Mouse (Mus musculus): ENCODE results near the gene Ralgps2.

The Ralgps2 gene

GRCm38 (mm10) chr1:156813485-156813884, 125.9 kb downstream of the Ralgps2 start:
- no peak for DNase-seq (ENCODE audit: low spot score)

DNA sequence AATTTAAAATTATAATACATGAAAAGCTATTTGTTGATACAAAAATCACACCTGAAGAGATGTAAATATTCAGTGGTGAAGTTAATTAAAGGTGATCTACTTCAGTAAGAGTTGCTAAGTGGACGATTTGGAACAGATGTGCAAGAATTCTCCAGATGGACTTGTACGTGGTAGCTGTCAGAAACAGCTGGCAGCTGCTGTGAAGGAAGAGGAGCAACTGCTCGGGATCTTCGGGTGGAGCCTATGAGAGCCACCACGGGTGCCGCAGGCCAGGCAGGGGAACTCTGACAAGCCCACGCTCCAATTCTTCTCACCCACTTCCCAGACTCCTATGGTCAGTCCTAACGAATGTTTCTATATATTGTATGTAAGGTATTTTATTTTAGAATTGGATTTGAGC, 126.7 kb downstream of the Ralgps2 start:
- DNase-seq (ENCODE audit: low spot score): no peak

GRCm38 (mm10) chr1:156811928-156812327, 127.5 kb downstream of the Ralgps2 start:
- DNase-seq (ENCODE audit: low spot score): no peak

DNA sequence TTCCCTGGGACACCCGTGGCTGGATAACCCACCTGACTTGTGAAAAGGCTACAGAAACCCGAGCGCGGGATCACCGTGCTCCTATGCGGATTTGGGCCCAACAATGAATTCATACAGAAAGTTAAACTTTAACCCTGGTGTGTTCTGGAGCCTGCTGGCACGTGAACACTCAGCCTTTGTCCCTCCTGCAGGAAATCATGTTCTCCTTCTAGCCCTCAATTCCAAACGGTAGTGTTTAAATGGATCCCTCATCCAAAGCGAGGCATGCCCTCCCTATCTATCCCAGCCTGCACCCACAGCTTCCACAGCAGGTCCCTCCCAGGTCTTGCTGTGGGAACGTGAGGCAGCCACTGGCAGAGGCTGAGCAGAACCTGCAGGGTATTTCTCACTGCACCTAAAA, 131.1 kb downstream of the Ralgps2 start:
- no peak for DNase-seq (ENCODE audit: low spot score)

DNA sequence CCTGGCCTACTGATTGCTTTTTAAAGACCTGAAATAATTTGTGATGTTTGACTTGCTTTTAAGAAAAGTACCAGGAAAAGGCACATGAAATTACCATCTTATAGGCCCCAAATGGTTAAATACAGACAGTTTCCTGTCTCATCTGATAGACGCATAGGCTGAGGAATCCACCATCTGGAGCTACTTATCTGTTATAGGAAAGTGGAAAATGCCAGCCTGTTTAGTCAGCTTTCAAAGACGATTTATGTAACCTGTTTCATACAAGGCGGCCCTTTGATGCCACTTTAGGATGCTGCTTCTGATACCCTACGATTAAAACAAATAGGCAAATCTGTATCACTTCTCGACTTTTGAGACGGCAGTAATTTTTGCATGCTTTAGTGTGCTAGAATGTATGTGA, 138.2 kb downstream of the Ralgps2 start:
- DNase-seq (ENCODE audit: low spot score): no peak

DNA sequence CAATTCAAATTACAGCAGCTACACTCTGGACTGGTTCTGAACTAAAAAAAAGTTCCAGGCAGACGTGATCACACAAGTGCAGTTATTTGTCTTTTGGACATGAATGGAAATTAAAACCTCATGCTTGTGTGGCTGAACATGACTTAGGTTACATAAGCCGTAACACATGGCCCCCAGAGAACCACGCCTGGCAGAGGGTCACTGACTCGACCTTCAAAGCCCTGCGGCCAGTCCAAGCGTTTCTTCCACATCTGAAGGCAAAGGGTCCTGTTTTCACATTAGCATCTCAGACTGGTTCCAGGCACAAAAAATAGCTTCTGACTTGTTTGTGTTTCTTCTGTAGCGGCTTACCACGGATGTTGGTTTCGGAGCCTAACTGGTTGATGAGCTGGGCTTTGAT, 143.2 kb downstream of the Ralgps2 start:
- DNase-seq (ENCODE audit: low spot score): no peak

DNA sequence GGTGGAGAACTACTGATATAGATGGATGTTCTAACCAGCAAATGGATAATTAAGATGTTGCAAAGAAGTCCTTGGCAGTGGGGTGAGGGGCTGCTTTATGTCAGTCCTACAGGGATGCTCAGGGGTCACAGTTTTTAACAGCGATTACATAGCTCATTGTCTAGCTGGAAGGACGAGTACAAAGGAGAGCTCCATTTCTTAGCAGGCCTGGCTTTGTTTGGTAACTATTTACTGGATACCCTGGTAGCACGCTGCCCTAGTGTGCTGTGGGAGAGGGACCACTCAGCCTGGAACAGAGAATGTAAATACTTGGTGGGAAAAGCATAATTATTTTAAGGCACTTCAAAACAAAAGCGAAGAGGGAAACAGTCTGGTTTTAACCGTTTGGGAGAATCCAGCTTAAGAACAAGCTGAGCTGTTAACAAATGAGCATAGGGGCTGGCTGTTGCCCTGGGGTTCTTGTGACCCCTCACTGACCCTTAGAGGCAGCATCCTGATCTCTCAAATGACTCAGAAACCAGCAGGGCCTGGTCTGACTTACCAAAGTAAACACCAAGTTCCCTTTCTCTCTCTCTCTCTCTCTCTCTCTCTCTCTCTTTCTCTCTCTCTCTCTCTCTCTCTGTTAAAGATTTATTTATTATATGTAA, 149.5 kb downstream of the Ralgps2 start:
- no peak for DNase-seq (ENCODE audit: low spot score)

DNA sequence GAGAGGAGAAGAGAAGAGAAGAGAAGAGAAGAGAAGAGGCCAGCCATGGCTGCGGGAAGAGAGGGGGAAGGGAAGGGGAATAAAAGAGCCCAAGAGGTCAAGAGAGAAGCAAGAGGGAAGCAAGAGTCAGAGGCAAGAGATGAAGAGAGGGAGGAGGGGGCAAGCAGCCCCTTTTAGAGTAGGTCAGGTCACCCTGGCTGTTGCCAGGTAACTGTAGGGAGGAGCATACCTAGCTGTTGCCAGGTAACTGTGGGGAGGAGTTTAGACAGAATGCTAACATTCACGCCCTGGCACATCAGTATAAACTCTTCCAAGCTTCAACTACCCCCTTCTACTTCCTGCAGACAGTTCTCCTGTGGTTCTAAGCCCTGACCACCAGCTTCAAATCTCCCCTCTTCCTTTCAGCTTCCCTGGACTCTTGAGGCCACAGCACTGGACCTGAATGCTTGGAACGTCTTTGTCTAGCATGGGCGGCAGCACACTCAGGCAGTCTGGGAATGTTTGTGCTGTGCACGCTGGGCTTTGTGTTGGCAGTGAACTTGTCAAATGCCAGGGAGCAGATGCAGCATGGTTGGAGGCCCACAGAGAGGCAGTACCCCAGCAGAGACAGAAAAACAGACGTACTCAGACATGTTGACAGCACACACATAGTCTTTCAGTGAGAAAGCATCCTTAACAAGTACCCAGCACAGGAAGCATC, 152.1 kb downstream of the Ralgps2 start:
- no peak for DNase-seq (ENCODE audit: low spot score)

GRCm38 (mm10) chr1:156786074-156786473, 153.4 kb downstream of the Ralgps2 start:
- no peak for DNase-seq (ENCODE audit: low spot score)

GRCm38 (mm10) chr1:156784974-156785373, 154.5 kb downstream of the Ralgps2 start:
- DNase-seq (ENCODE audit: low spot score): no peak

- no peak for DNase-seq (ENCODE audit: low spot score)
These were observed 155.3 kb downstream of the Ralgps2 start for GRCm38 (mm10) chr1:156784116-156784515.

- DNase-seq (ENCODE audit: low spot score): no peak
These were observed 157.2 kb downstream of the Ralgps2 start for GRCm38 (mm10) chr1:156781971-156782850.

- peak; percentile 85 for DNase-seq (ENCODE audit: low spot score)
These were observed 158.2 kb downstream of the Ralgps2 start for GRCm38 (mm10) chr1:156781076-156781741.

DNA sequence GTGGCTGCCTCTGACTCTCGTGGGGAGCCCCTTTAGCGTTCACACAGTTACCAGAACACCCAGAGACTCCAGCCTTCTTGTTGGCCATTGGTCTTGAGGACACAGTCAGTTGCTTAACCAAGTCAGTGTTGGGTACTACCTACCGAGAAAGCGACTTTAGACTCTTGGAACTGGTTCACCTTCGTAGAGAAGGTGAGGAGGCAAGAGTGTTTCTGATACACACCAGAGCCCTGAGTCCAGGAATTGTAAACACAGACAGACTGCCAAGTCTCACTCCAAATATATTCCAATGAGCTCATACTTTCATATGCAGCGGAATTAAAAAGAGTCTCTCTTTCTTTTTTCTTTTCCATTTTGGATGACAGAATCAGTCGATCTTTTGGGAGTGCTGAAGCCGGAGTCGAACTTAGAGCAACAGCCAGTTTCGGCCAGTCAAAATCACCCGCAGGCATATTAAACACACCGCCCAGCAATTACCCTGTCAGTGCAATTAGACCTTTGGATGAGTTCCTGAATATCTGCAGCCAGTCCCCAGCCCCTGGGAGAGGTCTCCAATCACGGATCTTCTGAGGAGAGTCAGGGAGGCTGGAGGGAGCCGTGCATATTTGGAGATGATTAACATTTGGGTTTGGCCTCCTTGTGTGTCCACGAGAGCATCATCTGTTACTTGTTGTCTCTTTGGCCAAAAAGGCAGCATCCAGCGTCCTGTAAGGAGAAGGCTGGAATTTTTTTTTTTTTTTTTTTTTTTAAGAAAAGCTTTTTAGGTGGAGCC, 159.0 kb downstream of the Ralgps2 start:
- no peak for DNase-seq (ENCODE audit: low spot score)

DNA sequence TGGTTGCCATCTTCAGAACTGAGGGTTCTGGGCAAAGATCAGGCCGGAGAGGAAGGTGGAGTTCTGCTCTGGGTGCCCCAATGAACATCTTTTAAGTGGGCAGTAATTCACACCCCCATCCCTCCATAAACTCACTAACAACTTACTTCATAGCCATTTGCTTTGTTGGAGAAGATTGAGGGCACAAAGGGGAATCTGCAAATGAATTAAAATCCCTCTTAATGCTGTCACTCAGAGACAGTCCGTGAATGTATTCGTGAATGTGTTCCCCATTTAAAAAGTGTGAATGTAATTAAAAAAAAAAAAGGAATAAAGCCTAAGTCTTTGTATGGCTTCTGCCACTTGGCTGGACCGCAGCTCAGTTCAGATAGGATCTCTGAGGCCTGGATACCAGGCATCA, 159.8 kb downstream of the Ralgps2 start:
- no peak for DNase-seq (ENCODE audit: low spot score)

GRCm38 (mm10) chr1:156778977-156779376, 160.4 kb downstream of the Ralgps2 start:
- DNase-seq (ENCODE audit: low spot score): no peak

- no peak for DNase-seq (ENCODE audit: low spot score)
These were observed 161.5 kb downstream of the Ralgps2 start for GRCm38 (mm10) chr1:156777896-156778295.

DNA sequence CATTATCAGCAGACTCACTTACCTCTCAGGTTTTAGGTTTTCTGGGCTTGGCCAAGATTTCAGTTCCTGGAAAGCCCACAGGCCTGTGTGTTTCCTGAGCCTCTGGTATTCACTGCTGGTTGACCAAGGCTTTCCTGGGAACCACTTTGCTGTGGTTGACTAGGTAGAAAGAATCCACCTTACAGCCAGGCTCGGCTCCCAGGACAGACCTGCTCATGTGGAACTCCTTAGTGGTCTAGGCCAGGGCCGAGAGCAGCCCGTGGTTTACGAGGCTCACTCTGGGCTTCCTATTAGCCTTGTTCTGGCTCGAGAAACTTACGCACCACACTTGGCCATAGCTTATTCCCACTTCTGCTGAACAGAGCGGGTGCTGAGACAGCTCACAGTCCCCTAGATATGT, 163.4 kb downstream of the Ralgps2 start:
- no peak for DNase-seq (ENCODE audit: low spot score)

DNA sequence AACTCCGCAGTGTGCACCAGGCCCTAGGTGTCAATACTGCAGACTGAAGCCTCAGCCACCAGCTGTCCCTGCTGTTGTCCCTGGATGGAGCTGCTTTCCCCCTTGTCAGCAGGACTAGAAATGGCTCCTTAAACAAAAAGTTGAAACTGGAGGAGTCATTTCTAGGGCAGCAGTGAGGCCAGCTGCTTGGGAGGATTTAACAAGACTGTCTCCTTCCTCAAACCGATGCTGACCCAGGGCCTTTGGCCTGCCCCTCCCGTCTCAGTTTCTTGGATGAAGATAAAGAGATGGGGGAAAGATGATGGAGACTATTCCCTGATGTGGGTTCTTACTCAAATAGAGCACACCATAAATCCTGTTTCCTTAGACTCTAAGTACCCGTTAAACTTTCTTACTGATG, 164.2 kb downstream of the Ralgps2 start:
- no peak for DNase-seq (ENCODE audit: low spot score)

DNA sequence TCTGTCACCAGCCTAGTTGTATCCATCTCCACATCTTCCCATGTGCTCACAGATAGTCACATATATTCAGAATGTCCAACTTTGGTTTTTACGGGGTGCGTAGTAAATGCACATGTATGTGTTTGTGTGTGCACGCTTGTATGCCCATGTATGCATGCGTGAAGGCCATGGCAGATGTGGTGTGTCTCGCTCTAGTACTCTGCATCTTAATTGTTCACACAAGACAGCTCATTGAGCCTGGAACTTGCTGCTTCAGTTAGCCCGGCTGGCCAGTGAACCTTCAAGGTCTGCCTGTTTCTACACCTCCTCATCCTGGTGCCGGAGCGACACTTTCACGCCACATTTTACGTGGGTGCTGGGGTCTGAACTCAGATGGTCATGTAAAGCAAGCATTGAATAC, 168.6 kb downstream of the Ralgps2 start:
- DNase-seq (ENCODE audit: low spot score): no peak

DNA sequence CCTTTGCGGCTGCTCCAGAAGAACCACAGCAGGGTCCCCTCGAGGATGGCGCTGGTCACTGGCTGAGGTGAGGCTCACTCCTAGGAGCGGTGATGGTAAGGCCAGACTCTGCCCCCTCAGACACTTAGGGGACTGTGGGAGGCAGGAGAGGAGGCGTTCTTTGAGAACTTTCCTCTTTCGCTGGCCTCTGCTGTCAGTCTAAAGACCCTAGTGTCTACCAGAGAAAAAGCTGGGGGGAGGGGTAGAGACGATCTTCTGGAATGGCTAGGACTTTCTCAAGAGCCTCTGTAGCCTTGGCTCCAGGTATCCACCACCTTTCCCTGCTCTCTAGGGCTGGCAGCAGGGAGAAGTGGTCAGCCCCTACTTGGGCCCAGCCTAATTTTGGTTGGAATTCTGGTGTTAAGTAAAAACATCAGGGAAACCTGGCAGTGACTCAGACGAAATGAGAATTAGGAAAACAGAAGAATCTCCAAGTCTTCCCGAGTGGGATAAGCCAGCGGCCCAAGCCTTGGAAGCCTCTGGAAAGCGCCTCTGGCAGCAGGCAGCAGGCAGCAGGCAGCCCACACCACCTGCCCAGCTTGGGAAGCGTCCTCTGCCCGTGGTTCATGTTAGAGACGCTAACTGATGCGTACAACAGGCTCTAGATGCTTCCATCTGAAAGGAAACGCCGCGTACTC, 169.7 kb downstream of the Ralgps2 start:
- no peak for DNase-seq (ENCODE audit: low spot score)
